Mouse (Mus musculus) olfactory bulb, adult 2 months (tissue): ENCODE measurements around the gene Ywhag. TPM values are rescaled to one million over a fixed set of nuclear protein-coding genes. Genes with fewer than 3 reads are reported as not detected.

Experiments used
- H3K27ac ChIP-seq: fragments of 200-500 bp; 2 replicates; pipeline ENCODE4 v1.5.1; 2012; ENCODE audit warnings: low read depth, low read length; ENCODE audit not compliant: insufficient read depth
- H3K4me1 ChIP-seq: fragments of 200-500 bp; 2 replicates; pipeline ENCODE4 v1.6.1; 2012; ENCODE audit warnings: low read length; ENCODE audit not compliant: control insufficient read depth, insufficient read depth
- H3K4me3 ChIP-seq: fragments of 200-500 bp; 2 replicates; pipeline ENCODE4 v1.5.1; 2012; ENCODE audit warnings: mild to moderate bottlenecking, low read depth, low read length, moderate library complexity; ENCODE audit not compliant: insufficient read depth
- CTCF ChIP-seq: fragments of 200-500 bp; IDR thresholded peaks from 2 replicates; pipeline ENCODE4 v1.5.1; 2012; ENCODE audit warnings: low read depth, mild to moderate bottlenecking, low read length, moderate library complexity; ENCODE audit not compliant: insufficient read depth
- POLR2A ChIP-seq: fragments of 200-500 bp; IDR thresholded peaks from 2 replicates; pipeline ENCODE4 v1.6.1; 2012; ENCODE audit warnings: mild to moderate bottlenecking, low read depth, low read length, moderate library complexity; ENCODE audit not compliant: insufficient read depth
- WGBS: fragments of 180-500 bp; shearing (Covaris S2); methylation state at CpG from one replicate; pipeline ENCODE4 v1.1.7; 2018; 5-methylcytosine and 5-hydroxymethylcytosine counted together
- polyA plus RNA-seq: library from polyadenylated mRNA; stranded (reverse); fragments of >200 nt; gene quantifications from 2 replicates; pipeline ENCODE4 v1.2.4, GENCODE M21; 2012; ENCODE audit warnings: low replicate concordance; ENCODE audit not compliant: missing spikeins, insufficient read depth, insufficient read length

Ywhag gene
- 235 and 282 TPM in 2 replicates for polyA plus RNA-seq

- WGBS = under 1% methylated on average over 48 of the region's 48 CpGs
- TF ChIP-seq POLR2A (peak; percentile 99), CTCF (peak; percentile 68; the same call in 1 of the 2 replicates)
These were observed at the start of gene Ywhag for GRCm38 (mm10) chr5:135934481-135935175. Ywhag (minus strand) TSS chr5:135934616.

GRCm38 (mm10) chr5:135982398-135982797 lies 48.0 kb upstream of the Ywhag start:
- WGBS = 43% methylated on average over 6 of the region's 6 CpGs

More at GRCm38 (mm10) chr5:135934481-135935175, at the start of gene Ywhag:
- peak within 1 kb of the TSS; percentile 91 for H3K27ac ChIP-seq
- peak within 1 kb of the TSS; percentile 69 for H3K4me3 ChIP-seq
- peaks cover 10% of the 10 kb centered on the region; the same call in 1 of the 2 replicates for H3K4me1 ChIP-seq

GRCm38 (mm10) chr5:135979904-135980303 lies 45.5 kb upstream of the Ywhag start, which contains the start of gene Zp3:
Zp3 (plus strand) TSS chr5:135980099.
- H3K4me3 ChIP-seq = no peak within 1 kb of the TSS
- peaks cover 6% of the 10 kb centered on the region for H3K4me1 ChIP-seq
- WGBS = 66% methylated on average over 8 of the region's 8 CpGs
- TF ChIP-seq POLR2A = no peak
- TF ChIP-seq CTCF = no peak
- H3K27ac ChIP-seq = no peak within 1 kb of the TSS

More at GRCm38 (mm10) chr5:135982398-135982797, 48.0 kb upstream of the Ywhag start:
- TF ChIP-seq POLR2A (no peak), CTCF (peak; percentile 36; the same call in 1 of the 2 replicates)
- H3K27ac ChIP-seq = no peak overlapping the region
- no peaks in the 10 kb centered on the region; the same call in 1 of the 2 replicates for H3K4me1 ChIP-seq
- no peak overlapping the region for H3K4me3 ChIP-seq

GRCm38 (mm10) chr5:135979381-135979780 lies 45.0 kb upstream of the Ywhag start:
- Histone ChIP-seq H3K4me1 (peaks cover 6% of the 10 kb centered on the region), H3K4me3 (no peak overlapping the region), H3K27ac (no peak overlapping the region)
- WGBS = 84% methylated on average over 5 of the region's 5 CpGs
- TF ChIP-seq POLR2A (no peak), CTCF (no peak)

- Histone ChIP-seq H3K4me1 (peaks cover 6% of the 10 kb centered on the region), H3K27ac (no peak overlapping the region), H3K4me3 (no peak overlapping the region)
- 88% methylated on average over 8 of the region's 8 CpGs for WGBS
- TF ChIP-seq POLR2A (no peak), CTCF (no peak)
These were observed 41.7 kb upstream of the Ywhag start for GRCm38 (mm10) chr5:135975893-135976668.

- 34% methylated on average over 9 of the region's 9 CpGs for WGBS
- no peak for TF ChIP-seq CTCF
- TF ChIP-seq POLR2A = no peak
- Histone ChIP-seq H3K27ac (no peak within 1 kb of the TSS), H3K4me1 (peaks cover 6% of the 10 kb centered on the region), H3K4me3 (no peak within 1 kb of the TSS)
These were observed 39.9 kb upstream of the Ywhag start, which contains the start of gene Ssc4d for GRCm38 (mm10) chr5:135974365-135974764. Ssc4d (minus strand) TSS chr5:135974531.

- 90% methylated on average over 7 of the region's 7 CpGs for WGBS
- Histone ChIP-seq H3K4me1 (peaks cover 6% of the 10 kb centered on the region), H3K27ac (no peak overlapping the region), H3K4me3 (no peak overlapping the region)
- TF ChIP-seq POLR2A = no peak
- no peak for TF ChIP-seq CTCF
These were observed 37.5 kb upstream of the Ywhag start for GRCm38 (mm10) chr5:135971876-135972275.

GRCm38 (mm10) chr5:135970247-135970646 lies 35.8 kb upstream of the Ywhag start:
- WGBS = 80% methylated on average over 6 of the region's 6 CpGs
- Histone ChIP-seq H3K27ac (no peak overlapping the region), H3K4me1 (peaks cover 4% of the 10 kb centered on the region), H3K4me3 (no peak overlapping the region)
- TF ChIP-seq POLR2A (no peak), CTCF (no peak)

GRCm38 (mm10) chr5:135968781-135969180 lies 34.4 kb upstream of the Ywhag start:
- no peak overlapping the region for H3K27ac ChIP-seq
- no peak for TF ChIP-seq CTCF
- TF ChIP-seq POLR2A = no peak
- 64% methylated on average over 1 of the region's 1 CpGs for WGBS
- peaks cover 5% of the 10 kb centered on the region for H3K4me1 ChIP-seq
- no peak overlapping the region for H3K4me3 ChIP-seq
